Mouse (Mus musculus): ENCODE measurements around the gene Eps8. TPM values are rescaled to one million over a fixed set of nuclear protein-coding genes. Genes with fewer than 3 reads are reported as not detected.

Gene Eps8
- total RNA-seq, 2 experiments from 2014 or later, result 35.6 to 43.2 TPM

- no peak for DNase-seq
These were observed 42.6 kb downstream of the Eps8 start for GRCm38 (mm10) chr6:137612071-137612547.

GRCm38 (mm10) chr6:137608160-137608930 lies 46.3 kb downstream of the Eps8 start:
- no peak for DNase-seq

- DNase-seq, result no peak
These were observed 48.1 kb downstream of the Eps8 start for GRCm38 (mm10) chr6:137606541-137606940.

- no peak for DNase-seq
These were observed 50.0 kb downstream of the Eps8 start for GRCm38 (mm10) chr6:137604417-137605248.

- DNase-seq, result no peak
These were observed 56.4 kb downstream of the Eps8 start for GRCm38 (mm10) chr6:137598306-137598705.

GRCm38 (mm10) chr6:137597442-137598058 lies 57.1 kb downstream of the Eps8 start:
- DNase-seq, result no peak

GRCm38 (mm10) chr6:137592582-137592981 lies 62.1 kb downstream of the Eps8 start:
- DNase-seq, result no peak

GRCm38 (mm10) chr6:137589245-137589618 lies 65.4 kb downstream of the Eps8 start:
- DNase-seq, result no peak

- DNase-seq, result no peak
These were observed 66.0 kb downstream of the Eps8 start for GRCm38 (mm10) chr6:137588481-137589244.

- DNase-seq, result no peak
These were observed 66.8 kb downstream of the Eps8 start for GRCm38 (mm10) chr6:137587866-137588265.

- DNase-seq, result no peak
These were observed 69.4 kb downstream of the Eps8 start for GRCm38 (mm10) chr6:137585229-137585628.

- DNase-seq, result no peak
These were observed 71.6 kb downstream of the Eps8 start for GRCm38 (mm10) chr6:137583056-137583455.

GRCm38 (mm10) chr6:137582207-137582889 lies 72.3 kb downstream of the Eps8 start:
- peak; percentile 39 to 57 for DNase-seq

- DNase-seq, result no peak
These were observed 73.2 kb downstream of the Eps8 start for GRCm38 (mm10) chr6:137581331-137582010.

GRCm38 (mm10) chr6:137580503-137580902 lies 74.2 kb downstream of the Eps8 start:
- peak; percentile 27 to 28 for DNase-seq

- no peak for DNase-seq
These were observed 77.9 kb downstream of the Eps8 start for GRCm38 (mm10) chr6:137576670-137577371.

- no peak for DNase-seq
These were observed 78.6 kb downstream of the Eps8 start for GRCm38 (mm10) chr6:137576091-137576490.

- DNase-seq, result no peak
These were observed 80.8 kb downstream of the Eps8 start for GRCm38 (mm10) chr6:137573897-137574296.

- no peak for DNase-seq
These were observed 84.0 kb downstream of the Eps8 start for GRCm38 (mm10) chr6:137570718-137571131.

GRCm38 (mm10) chr6:137570019-137570418 lies 84.7 kb downstream of the Eps8 start:
- DNase-seq, result peak; percentile 18 to 52

All from adrenal gland, postnatal 36 days (tissue).